Mouse (Mus musculus): ENCODE measurements around the gene Nagk. TPM values are rescaled to one million over a fixed set of nuclear protein-coding genes. Genes with fewer than 3 reads are reported as not detected.
A peak's percentile ranks its signal among the peaks of the same experiment; 100 is the strongest.
"Not testable (repeated sequence)": the region's sequence is repeated elsewhere in the genome, so short reads cannot be mapped to it uniquely, and the experiment has no call there.

Gene Nagk
- 31.7 and 34.7 TPM in 2 replicates for total RNA-seq (2015)
- 24.5 and 28.3 TPM in 2 replicates for total RNA-seq (2017)

- peak; percentile 87 for ATAC-seq (ENCODE audit: poor library complexity, severe bottlenecking)
Observed at GRCm38 (mm10) chr6:83794760-83795296, at the start of gene Nagk. Gene Nagk (plus strand): TSS chr6:83794982.

DNA sequence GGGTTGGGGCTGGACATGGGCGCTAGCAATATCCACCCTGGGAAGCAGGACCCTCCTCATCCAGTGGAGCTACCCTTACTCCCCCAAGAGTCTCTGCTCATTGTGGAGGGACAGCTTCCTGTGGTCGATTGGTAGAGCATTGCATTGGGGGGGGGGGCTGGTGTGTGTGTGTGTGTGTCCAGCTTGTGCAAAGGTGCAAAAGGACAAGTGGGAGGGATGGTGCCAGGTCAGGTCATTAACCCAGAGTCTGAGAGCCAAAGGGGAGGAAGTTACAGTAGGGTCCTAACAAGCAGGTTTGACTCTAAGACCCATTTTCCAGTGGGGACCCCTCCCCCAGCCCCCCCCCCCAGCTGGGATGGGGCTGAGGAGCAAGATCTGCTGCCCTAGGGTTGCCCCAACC is 49.3 kb upstream of the Nagk start:
- no peak for ATAC-seq (ENCODE audit: poor library complexity, severe bottlenecking)

GRCm38 (mm10) chr6:83749286-83749685 is 45.5 kb upstream of the Nagk start:
- no peak for ATAC-seq (ENCODE audit: poor library complexity, severe bottlenecking)

DNA sequence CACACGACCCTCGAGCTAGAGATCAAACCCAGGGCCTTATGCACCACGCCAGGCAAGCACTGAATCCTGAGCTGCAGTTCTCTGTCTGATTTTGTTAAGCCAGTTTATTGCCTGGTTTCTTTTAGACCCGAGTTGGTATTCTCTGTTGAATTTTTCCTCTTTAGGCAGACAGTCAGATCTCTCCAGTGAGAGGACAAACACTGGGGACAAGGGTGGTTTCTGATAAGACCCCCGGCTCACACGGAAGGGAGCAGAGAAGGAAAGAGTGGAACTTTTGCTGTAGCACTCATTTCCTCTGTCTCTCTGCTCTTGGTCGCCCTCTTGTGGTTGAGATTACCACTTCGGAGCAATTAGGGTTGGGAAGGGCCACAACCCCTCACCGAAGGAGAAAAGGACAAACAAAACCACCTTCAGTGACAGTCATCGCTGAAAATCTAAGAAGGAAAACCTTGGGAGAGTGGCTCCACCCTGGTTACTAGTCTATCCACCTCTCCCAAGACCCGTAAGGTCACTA is 44.6 kb upstream of the Nagk start:
- peak; percentile 71 for ATAC-seq (ENCODE audit: poor library complexity, severe bottlenecking)

DNA sequence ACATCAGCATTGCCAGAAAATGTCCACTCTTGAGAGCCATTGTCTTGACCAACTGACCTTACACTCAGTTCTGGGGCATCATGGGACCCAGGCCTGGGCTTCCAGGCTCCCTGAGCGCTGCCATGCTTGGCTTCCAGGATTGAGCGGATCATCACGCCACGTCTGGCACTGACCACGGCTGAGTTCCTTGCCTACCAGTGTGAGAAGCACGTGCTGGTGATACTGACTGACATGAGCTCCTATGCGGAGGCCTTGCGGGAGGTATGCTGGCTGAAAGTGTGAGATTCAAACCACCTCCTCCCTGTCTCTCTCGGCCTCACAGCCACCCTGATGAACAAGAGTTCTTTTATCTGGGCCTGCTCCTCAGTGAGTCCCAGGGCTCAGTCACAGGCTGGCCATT is 38.7 kb upstream of the Nagk start:
- ATAC-seq (ENCODE audit: poor library complexity, severe bottlenecking) = no peak

GRCm38 (mm10) chr6:83762344-83762743 is 32.4 kb upstream of the Nagk start, which contains the start of gene Ankrd53:
Gene Ankrd53 (plus strand): TSS chr6:83762644.
- ATAC-seq (ENCODE audit: poor library complexity, severe bottlenecking) = no peak

- ATAC-seq (ENCODE audit: poor library complexity, severe bottlenecking) = peak; percentile 49
Observed at GRCm38 (mm10) chr6:83762880-83763431, 31.8 kb upstream of the Nagk start.

DNA sequence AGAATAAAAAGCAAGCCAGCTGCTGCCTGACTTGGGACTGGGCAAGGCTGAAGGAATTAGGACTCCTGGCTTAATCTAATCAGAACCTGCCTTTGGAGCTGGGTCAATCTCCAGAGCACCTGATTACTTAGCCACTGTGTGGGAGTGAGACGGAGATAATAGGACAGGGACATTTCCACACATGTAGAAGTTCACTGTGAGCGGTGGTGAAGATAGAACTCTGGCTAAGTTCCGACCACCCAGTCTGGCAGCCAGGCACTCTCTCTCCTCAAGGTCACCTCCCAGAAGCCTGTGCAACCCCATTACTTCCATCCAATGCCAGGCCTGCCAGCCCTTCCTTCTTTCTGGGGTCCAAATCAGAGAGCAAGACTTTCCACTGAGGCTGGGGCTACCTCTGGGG is 27.8 kb upstream of the Nagk start:
- ATAC-seq (ENCODE audit: poor library complexity, severe bottlenecking) = no peak

DNA sequence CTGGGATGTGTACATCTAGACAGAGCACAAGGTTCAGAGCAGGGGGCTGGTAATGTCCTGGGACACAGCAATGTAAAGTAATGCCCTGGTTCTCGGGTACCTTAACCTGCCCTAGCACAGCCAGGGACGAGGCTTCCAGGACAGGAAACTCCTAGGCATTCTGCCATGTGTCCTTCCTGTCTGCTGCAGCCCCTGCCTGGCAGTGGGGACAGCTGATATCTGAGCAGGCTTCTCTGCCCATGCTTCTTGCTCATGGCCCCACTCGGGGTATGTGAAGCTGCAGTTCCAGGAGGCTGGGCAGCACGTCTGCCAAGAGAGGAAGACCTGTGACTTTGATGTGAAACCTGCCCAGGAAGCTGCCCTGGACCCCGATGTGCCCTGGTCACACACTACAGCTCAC is 26.3 kb upstream of the Nagk start:
- no peak for ATAC-seq (ENCODE audit: poor library complexity, severe bottlenecking)

DNA sequence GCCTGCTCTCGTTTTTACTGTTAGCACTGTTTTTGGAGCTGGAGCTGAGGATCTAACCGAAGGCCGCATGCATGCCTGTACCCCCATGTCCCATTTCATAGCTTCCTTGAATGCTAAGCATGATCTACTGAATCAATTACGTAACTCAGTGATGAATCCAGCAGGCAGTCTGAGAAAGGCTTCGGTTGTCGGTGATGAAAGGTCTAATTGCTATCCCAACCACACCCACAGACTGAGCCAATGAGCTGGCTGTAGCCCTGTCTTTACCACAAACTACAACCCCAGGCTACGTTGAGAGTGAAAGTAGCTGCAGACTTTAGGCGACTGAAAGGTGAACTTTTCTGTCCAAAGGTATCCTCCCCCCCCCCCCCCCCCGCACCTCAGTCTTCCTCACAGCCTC is 20.7 kb upstream of the Nagk start:
- ATAC-seq (ENCODE audit: poor library complexity, severe bottlenecking) = peak; percentile 45

DNA sequence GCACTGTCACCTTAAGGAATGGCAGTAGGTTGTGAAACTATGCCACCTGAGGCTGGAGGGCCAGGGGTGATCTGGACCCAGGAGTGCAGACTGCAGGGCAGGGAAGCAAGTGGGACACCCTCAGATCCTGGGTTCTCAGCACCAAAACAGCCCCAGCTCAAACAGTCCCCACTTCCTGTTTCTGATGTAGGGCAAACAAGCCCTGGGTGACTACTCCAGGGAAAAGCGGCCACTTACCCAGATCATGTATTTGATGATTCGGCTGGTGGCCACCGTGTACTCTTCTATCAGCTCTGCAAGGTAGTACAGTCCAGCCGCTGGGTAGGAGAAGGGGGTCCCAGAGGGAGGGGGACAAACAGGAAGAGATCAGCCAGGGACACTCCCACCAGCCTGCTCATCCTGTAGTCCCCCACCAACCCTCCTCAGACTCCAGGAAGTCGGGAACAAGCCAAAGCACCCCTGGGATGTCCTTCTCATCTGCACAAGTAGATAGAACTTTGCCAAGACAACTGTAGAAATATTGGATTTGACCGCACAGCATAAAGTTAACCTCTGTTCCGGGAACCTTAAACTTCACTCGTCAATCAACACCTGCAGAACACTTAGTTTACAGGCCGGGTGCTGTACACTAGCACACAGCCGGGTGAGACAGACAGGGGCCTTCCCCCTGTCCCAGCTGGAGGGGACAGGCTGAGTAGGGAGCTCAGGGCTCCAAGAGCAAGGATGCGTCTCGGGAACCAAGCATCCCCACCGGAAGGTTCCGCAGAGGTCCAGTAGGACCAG is 19.8 kb upstream of the Nagk start:
- ATAC-seq (ENCODE audit: poor library complexity, severe bottlenecking) = peak; percentile 28; the same call in 1 of the 2 replicates

- ATAC-seq (ENCODE audit: poor library complexity, severe bottlenecking) = peak; percentile 81
Observed at GRCm38 (mm10) chr6:83775638-83776293, 19.0 kb upstream of the Nagk start, which contains the start of gene Tex261. Gene Tex261 (minus strand): TSS chr6:83775813.

GRCm38 (mm10) chr6:83778306-83778705 is 16.5 kb upstream of the Nagk start:
- no peak for ATAC-seq (ENCODE audit: poor library complexity, severe bottlenecking)

- peak; percentile 48 for ATAC-seq (ENCODE audit: poor library complexity, severe bottlenecking)
Observed at GRCm38 (mm10) chr6:83779026-83779425, 15.8 kb upstream of the Nagk start.

GRCm38 (mm10) chr6:83786426-83786825 is 8.4 kb upstream of the Nagk start:
- peak; percentile 41 for ATAC-seq (ENCODE audit: poor library complexity, severe bottlenecking)

GRCm38 (mm10) chr6:83788554-83788953 is 6.2 kb upstream of the Nagk start:
- ATAC-seq (ENCODE audit: poor library complexity, severe bottlenecking) = no peak

GRCm38 (mm10) chr6:83790533-83790932 is 4.2 kb upstream of the Nagk start:
- ATAC-seq (ENCODE audit: poor library complexity, severe bottlenecking) = not testable (repeated sequence)

DNA sequence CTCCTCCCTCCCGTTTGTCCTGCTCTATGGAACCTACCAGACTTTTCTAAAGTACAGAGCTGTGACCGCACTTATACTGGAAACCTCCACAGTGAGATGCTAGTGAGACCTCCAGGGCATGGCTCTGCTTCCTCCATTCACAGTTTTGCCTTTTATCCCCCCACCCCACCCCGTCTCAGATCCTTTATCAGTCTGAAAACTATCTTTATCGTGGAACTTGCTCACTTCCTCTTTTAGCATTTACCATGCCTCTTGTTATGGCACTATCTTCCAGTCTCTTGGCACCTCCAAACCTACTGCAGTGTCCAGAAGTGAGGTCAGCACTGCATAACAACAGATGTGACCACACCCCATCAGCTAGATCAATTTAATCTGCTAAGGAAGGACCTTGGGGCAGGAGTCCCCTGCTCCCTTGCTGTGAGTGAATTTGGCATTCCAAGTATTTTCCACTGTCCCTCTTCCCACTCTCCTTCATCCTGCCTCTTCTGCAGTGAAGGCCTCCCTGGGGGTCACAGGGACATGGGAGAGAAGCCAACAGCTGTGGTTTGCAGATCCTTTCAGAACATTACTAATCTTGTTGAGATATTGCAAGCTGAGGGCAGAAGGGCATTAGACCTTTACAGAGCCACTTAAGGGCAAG is 3.4 kb upstream of the Nagk start:
- no peak for ATAC-seq (ENCODE audit: poor library complexity, severe bottlenecking)

DNA sequence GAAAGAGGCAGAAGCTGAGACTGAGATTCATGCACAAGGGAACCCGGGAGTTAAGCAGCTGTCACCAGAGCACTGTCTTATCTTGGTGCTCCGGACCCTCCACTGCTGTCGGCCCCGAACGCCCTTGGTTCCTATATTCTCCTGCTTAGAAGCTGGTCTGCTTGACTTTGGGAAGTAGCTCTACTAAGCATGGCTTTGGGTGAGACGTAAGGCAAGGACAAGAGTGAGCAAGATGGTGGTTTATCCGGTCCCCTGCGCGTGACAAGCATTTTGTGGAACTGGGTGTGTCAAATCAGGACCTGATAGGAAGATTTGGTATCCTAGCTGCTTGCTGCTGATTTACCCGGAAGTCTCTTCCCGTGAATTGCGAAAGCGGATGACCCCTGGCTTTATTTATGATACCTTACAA is 714 bp downstream of the Nagk start:
- ATAC-seq (ENCODE audit: poor library complexity, severe bottlenecking) = peak; percentile 13; the same call in 1 of the 2 replicates

GRCm38 (mm10) chr6:83796686-83797085 is 1.9 kb downstream of the Nagk start:
- no peak for ATAC-seq (ENCODE audit: poor library complexity, severe bottlenecking)

GRCm38 (mm10) chr6:83802033-83802432 is 7.3 kb downstream of the Nagk start:
- no peak for ATAC-seq (ENCODE audit: poor library complexity, severe bottlenecking)

All from megakaryocyte, adult 5-6 weeks (primary cell).